Mouse (Mus musculus) limb, embryonic 11.5 days (tissue): Measurements from ENCODE around the gene Dhrs3. TPM values are rescaled to one million over a fixed set of nuclear protein-coding genes. Genes with fewer than 3 reads are reported as not detected.

ENCODE experiments used
- polyA plus RNA-seq: library from polyadenylated mRNA; unstranded; fragments of >200 nt; fragmentation: Nextera tagmentation; extraction: Ambion mirVana; gene quantifications from 2 replicates; pipeline ENCODE4 v1.2.1, GENCODE M21; 2014

The Dhrs3 gene
- polyA plus RNA-seq, 1 experiment from 2014 or later, result 50.2 TPM

Other genes with a start within 250 kb of the Dhrs3 start
- gene Gm436, start 206.5 kb upstream of the Dhrs3 start, polyA plus RNA-seq, result not detected in 2 replicates
- not detected in 2 replicates for gene Gm13178, start 171.4 kb upstream of the Dhrs3 start, polyA plus RNA-seq
- gene Gm438, start 106.2 kb upstream of the Dhrs3 start, polyA plus RNA-seq, result not detected in 2 replicates